Mouse (Mus musculus): ENCODE measurements around the gene Tmed8. TPM values are rescaled to one million over a fixed set of nuclear protein-coding genes. Genes with fewer than 3 reads are reported as not detected.

Tmed8 gene
- polyA plus RNA-seq, 1 experiment from 2014 or later, result 0.98 TPM

DNA sequence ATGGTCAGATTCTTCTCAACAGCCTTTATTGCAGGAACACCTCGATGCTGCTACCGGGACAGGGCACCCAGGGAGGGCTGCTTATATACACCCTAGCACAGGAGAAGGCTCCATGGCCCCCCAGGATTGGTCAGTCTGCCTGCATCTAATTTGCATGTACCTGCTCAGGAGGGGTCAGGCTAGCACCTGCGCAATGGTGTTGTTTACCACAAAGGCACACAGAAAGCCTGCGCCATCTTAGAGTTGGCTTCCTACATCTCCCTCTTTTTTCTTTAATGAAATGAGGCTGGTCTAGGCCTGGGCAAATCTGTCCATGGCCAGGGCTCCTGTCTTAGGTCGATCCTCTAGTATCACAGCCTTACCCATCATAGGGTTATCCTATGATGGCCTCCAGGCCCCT, 50.8 kb downstream of the Tmed8 start:
- ATAC-seq, result no peak
- 97% methylated on average over 5 of the region's 5 CpGs for WGBS
- Histone ChIP-seq H3K9ac (ENCODE audit: low read depth, low read length) (no peak overlapping the region), H3K4me1 (replicated peaks; ENCODE audit: control insufficient read depth, insufficient read depth, low read length) (no peaks in the 10 kb centered on the region), H3K4me3 (ENCODE audit: low read depth, low read length) (no peak overlapping the region), H3K36me3 (ENCODE audit: control insufficient read depth, insufficient read depth) (peaks cover 8% of the 10 kb centered on the region; the same call in 1 of the 2 replicates), H3K27ac (ENCODE audit: low read depth, low read length) (no peak overlapping the region), H3K27me3 (replicated peaks; ENCODE audit: control insufficient read depth, insufficient read depth, low read length) (no peaks in the 10 kb centered on the region), H3K9me3 (ENCODE audit: control insufficient read depth) (no peaks in the 10 kb centered on the region), H3K4me2 (replicated peaks; ENCODE audit: low read depth) (no peak overlapping the region)
- TF ChIP-seq CTCF (IDR thresholded peaks at IDR 0.05; ENCODE audit: low read depth), result no peak

DNA sequence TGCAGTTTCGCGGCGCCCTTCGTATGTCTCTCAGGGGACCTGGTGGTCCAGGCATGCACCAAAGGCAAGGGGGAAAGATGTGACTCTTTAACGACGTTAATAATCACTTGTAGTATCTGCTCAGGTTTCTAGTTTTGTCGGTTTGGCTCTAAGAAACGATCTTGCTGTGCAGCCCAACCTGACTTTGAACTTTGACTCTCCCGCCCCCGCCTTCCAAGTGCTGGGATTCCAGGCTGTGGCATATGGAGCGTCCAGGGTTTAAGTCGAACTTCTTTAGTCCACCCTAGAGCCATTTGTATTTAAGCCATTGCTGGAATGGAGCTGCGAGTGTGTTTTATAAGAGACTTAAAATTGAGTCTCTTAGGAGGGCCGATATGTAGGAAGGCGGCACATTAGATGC, 52.1 kb downstream of the Tmed8 start:
- Histone ChIP-seq H3K4me3 (ENCODE audit: low read depth, low read length) (peak overlapping the region; percentile 99), H3K9me3 (ENCODE audit: control insufficient read depth) (no peaks in the 10 kb centered on the region), H3K27me3 (replicated peaks; ENCODE audit: control insufficient read depth, insufficient read depth, low read length) (no peaks in the 10 kb centered on the region), H3K4me2 (replicated peaks; ENCODE audit: low read depth) (peak overlapping the region; percentile 84), H3K27ac (ENCODE audit: low read depth, low read length) (peak overlapping the region; percentile 86), H3K9ac (ENCODE audit: low read depth, low read length) (peak overlapping the region; percentile 72), H3K36me3 (ENCODE audit: control insufficient read depth, insufficient read depth) (peaks cover 8% of the 10 kb centered on the region; the same call in 1 of the 2 replicates), H3K4me1 (replicated peaks; ENCODE audit: control insufficient read depth, insufficient read depth, low read length) (no peaks in the 10 kb centered on the region)
- TF ChIP-seq CTCF (IDR thresholded peaks at IDR 0.05; ENCODE audit: low read depth), result no peak
- ATAC-seq, result no peak
- WGBS, result 17% methylated on average over 15 of the region's 15 CpGs

DNA sequence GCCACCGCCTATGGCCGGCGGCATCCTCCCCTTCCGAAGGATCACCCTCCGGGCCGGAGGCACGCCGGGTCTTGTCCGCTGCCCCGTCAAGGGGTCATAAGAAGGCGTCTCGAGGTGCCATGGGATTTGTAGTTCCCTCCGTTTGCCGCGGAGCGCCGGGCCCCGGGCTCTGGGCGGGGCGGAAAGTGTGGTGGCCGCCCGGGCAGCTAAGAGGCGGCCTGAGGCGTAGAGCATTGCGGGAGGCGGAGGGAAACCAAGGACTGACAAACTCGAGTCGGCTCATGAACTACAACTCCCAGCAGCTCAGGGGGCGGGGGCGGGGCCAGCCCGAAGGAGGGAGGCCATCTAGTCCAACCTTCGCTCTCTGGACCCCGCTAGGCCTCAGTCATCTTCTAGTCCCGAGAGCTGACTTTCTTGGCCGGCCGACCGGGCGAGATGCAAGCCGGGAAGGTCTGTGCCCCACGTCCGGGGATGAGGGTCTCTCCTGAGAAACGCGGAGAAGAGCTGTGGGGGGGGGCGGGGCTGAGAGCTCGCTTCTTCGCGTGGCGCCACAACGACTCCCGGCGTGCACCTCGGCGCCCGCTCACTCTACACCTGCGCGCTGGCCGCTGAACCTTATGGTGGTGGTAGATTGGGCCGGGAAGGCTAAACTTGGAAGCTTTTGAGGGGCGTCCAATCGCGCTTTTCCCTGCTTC, 52.7 kb downstream of the Tmed8 start, which contains the start of gene Pomt2:
Pomt2 (minus strand) TSS at position 574 of the 695 bp plus-strand sequence.
- peaks cover 8% of the 10 kb centered on the region; the same call in 1 of the 2 replicates for H3K36me3 ChIP-seq (ENCODE audit: control insufficient read depth, insufficient read depth)
- H3K27ac ChIP-seq (ENCODE audit: low read depth, low read length), result peak within 1 kb of the TSS; percentile 86
- no peaks in the 10 kb centered on the region for H3K27me3 ChIP-seq (replicated peaks; ENCODE audit: control insufficient read depth, insufficient read depth, low read length)
- peak; percentile 99 for ATAC-seq
- peak within 1 kb of the TSS; percentile 84 for H3K4me2 ChIP-seq (replicated peaks; ENCODE audit: low read depth)
- no peak for TF ChIP-seq CTCF (IDR thresholded peaks at IDR 0.05; ENCODE audit: low read depth)
- H3K4me1 ChIP-seq (replicated peaks; ENCODE audit: control insufficient read depth, insufficient read depth, low read length), result no peaks in the 10 kb centered on the region
- under 1% methylated on average over 58 of the region's 61 CpGs for WGBS
- peak within 1 kb of the TSS; percentile 99 for H3K4me3 ChIP-seq (ENCODE audit: low read depth, low read length)
- H3K9me3 ChIP-seq (ENCODE audit: control insufficient read depth), result no peaks in the 10 kb centered on the region
- peak within 1 kb of the TSS; percentile 72 for H3K9ac ChIP-seq (ENCODE audit: low read depth, low read length)

DNA sequence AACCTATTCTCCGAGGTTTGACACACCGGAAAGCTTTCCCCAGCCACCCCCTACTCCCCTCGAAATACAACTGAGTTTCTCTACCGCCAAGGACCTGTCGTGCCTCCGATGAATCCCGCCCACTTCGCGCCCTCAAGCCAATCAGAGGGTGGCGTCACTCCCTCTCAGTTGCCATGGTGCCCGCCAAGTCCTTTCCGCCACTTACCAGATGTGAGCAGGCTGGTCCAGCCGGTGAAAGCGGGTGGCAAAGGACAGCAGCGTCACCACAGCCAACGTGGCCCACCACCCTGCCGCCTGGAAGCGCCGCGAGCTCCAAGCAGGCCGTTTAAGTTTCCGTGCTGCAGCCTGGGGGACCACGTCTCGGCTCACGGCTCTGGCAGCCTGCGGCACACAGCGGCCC, 53.3 kb downstream of the Tmed8 start, which contains the start of gene Gstz1:
Gstz1 (plus strand) TSS at position 200 of the 400 bp plus-strand sequence.
- H3K9me3 ChIP-seq (ENCODE audit: control insufficient read depth), result no peaks in the 10 kb centered on the region
- H3K9ac ChIP-seq (ENCODE audit: low read depth, low read length), result peak within 1 kb of the TSS; percentile 72
- H3K27ac ChIP-seq (ENCODE audit: low read depth, low read length), result peak within 1 kb of the TSS; percentile 86
- H3K4me2 ChIP-seq (replicated peaks; ENCODE audit: low read depth), result peak within 1 kb of the TSS; percentile 84
- no peak; the same call in 1 of the 2 replicates for TF ChIP-seq CTCF (IDR thresholded peaks at IDR 0.05; ENCODE audit: low read depth)
- peak; percentile 86 for ATAC-seq
- H3K27me3 ChIP-seq (replicated peaks; ENCODE audit: control insufficient read depth, insufficient read depth, low read length), result no peaks in the 10 kb centered on the region
- H3K4me1 ChIP-seq (replicated peaks; ENCODE audit: control insufficient read depth, insufficient read depth, low read length), result no peaks in the 10 kb centered on the region
- WGBS, result under 1% methylated on average over 27 of the region's 27 CpGs
- H3K4me3 ChIP-seq (ENCODE audit: low read depth, low read length), result peak within 1 kb of the TSS; percentile 99
- H3K36me3 ChIP-seq (ENCODE audit: control insufficient read depth, insufficient read depth), result peaks cover 8% of the 10 kb centered on the region; the same call in 1 of the 2 replicates

DNA sequence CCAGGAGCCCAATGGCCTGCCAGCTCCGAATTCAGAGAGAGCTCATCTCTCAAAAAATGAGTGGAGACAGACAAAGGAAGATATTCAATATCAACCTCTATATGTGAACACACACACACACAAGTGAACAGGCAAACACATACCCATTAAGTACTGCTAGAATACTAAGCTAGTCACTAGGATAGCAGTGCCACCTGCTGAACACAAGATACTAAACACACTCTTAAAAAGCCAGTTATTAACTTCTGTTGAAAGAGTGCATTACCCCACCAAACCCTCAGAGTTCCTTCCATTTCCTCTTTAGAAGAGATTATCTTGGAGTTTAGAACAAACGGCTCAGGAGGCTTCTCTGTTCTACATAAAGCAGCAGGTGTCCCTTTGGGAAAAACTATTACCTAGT, 58.1 kb downstream of the Tmed8 start:
- peak; percentile 34; the same call in 1 of the 2 replicates for TF ChIP-seq CTCF (IDR thresholded peaks at IDR 0.05; ENCODE audit: low read depth)
- no peaks in the 10 kb centered on the region for H3K4me1 ChIP-seq (replicated peaks; ENCODE audit: control insufficient read depth, insufficient read depth, low read length)
- no peak for ATAC-seq
- H3K9ac ChIP-seq (ENCODE audit: low read depth, low read length), result no peak overlapping the region
- no peak overlapping the region for H3K4me3 ChIP-seq (ENCODE audit: low read depth, low read length)
- H3K4me2 ChIP-seq (replicated peaks; ENCODE audit: low read depth), result no peak overlapping the region
- 0 out of 2 replicates have a peak, but pooled peaks cover 7% of the 10 kb centered on the region for H3K36me3 ChIP-seq (ENCODE audit: control insufficient read depth, insufficient read depth)
- no peaks in the 10 kb centered on the region for H3K9me3 ChIP-seq (ENCODE audit: control insufficient read depth)
- H3K27me3 ChIP-seq (replicated peaks; ENCODE audit: control insufficient read depth, insufficient read depth, low read length), result no peaks in the 10 kb centered on the region
- 71% methylated on average over 2 of the region's 2 CpGs for WGBS
- H3K27ac ChIP-seq (ENCODE audit: low read depth, low read length), result no peak overlapping the region

DNA sequence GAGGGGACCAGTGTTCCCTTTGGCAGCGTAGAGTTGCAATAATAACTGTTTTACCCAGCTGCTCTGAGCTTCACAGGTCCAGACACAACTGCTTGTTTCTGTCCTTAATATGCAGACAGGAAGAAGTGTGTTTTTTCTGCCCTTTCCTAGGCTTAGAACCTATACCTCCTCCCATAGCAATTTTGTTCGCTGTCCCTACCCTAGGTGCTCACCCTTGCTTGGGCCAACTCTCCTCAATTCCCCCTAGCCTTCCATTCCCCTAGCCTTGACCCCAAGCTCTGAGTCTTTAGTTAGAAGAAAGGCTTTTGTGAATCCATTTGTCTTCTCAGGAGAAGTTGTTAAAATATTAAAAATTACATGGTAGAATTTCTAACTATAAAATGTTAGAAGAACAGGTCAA, 61.5 kb downstream of the Tmed8 start:
- H3K27me3 ChIP-seq (replicated peaks; ENCODE audit: control insufficient read depth, insufficient read depth, low read length), result no peaks in the 10 kb centered on the region
- no peak overlapping the region for H3K27ac ChIP-seq (ENCODE audit: low read depth, low read length)
- no peaks in the 10 kb centered on the region for H3K9me3 ChIP-seq (ENCODE audit: control insufficient read depth)
- no peak for TF ChIP-seq CTCF (IDR thresholded peaks at IDR 0.05; ENCODE audit: low read depth)
- no peak overlapping the region for H3K4me2 ChIP-seq (replicated peaks; ENCODE audit: low read depth)
- 80% methylated on average over 2 of the region's 2 CpGs for WGBS
- ATAC-seq, result no peak
- no peaks in the 10 kb centered on the region for H3K4me1 ChIP-seq (replicated peaks; ENCODE audit: control insufficient read depth, insufficient read depth, low read length)
- H3K9ac ChIP-seq (ENCODE audit: low read depth, low read length), result no peak overlapping the region
- peaks cover 14% of the 10 kb centered on the region; the same call in 1 of the 2 replicates for H3K36me3 ChIP-seq (ENCODE audit: control insufficient read depth, insufficient read depth)
- no peak overlapping the region for H3K4me3 ChIP-seq (ENCODE audit: low read depth, low read length)
